Mouse (Mus musculus): Measurements from ENCODE around the gene 2310003L06Rik. TPM values are rescaled to one million over a fixed set of nuclear protein-coding genes. Genes with fewer than 3 reads are reported as not detected.

The 2310003L06Rik gene
- not detected in 2 replicates for polyA plus RNA-seq (2012; rRNA removed)

- 50% methylated on average over 2 of the region's 2 CpGs for WGBS
- no peak for DNase-seq (ENCODE audit: low read depth, low spot score)
These were observed at the start of gene 2310003L06Rik, which contains the start of gene Gm28434 for GRCm38 (mm10) chr5:87969201-87969600. Gene 2310003L06Rik (plus strand): TSS chr5:87969459. Gene Gm28434 (plus strand): TSS chr5:87969517.

DNA sequence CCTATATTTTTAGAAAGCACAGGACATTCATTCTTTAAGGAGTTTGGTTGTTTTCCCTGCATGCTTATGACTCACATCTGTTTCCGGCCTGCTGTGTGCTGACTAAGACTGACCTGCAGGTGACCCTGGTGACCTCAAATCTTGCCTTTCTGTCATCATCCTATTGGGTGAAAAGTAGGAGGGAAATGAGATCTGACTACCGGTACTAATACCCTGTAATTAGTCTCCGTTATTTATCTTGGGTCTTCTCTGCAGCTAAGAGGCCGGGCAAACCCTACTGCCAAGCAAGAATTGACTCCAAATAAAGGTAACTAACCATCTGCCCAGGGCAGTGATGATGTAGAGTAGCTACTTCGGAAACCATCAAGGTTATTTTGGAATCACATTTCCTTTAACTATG is 43.9 kb upstream of the 2310003L06Rik start, which contains the start of gene Csn3:
Csn3 (plus strand) TSS at position 208 of the 400 bp plus-strand sequence.
- DNase-seq (ENCODE audit: low read depth, low spot score) = no peak
- WGBS = 46% methylated on average over 5 of the region's 5 CpGs

DNA sequence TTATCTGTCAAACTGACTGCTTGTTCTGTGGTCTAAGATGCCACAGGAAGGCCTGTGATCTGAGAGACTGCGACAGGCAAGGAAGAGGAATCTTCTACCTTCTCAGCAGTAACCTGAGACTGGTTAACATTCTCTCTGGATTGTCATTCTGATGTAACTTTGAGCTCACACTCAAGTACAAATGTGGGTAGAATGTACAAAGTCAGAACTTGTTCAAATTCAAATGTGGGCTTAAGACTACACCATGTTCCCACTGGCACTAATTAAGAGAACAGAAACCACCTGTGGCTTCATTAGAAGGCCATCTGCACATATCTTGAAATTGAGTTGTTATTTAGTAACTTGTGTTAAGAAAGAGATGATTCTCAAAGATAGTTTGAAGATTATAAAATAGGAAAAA is 37.7 kb upstream of the 2310003L06Rik start:
- WGBS = 78% methylated on average over 1 of the region's 1 CpGs

DNA sequence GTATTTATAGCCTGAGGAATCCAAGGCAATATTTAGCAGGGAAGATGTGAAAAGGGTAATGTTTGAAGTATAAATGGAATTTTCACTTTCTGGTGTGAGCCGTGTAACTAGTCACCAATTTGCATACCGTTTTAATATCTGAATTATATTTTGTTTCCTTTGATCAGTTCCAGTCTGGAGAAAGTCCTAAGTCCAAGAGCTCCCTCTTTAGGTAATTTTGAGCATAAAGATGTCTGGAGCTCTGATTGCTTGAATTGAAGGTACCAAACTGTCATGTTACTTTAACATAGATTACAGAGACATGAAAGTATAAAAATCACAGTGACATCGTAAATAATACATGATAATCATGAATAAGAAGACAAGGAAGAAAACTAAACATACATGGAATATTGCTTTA is 28.5 kb upstream of the 2310003L06Rik start:
- DNase-seq (ENCODE audit: low read depth, low spot score) = no peak
- 35% methylated on average over 3 of the region's 3 CpGs for WGBS

More for the DNA sequence above, 37.7 kb upstream of the 2310003L06Rik start:
- no peak for DNase-seq (ENCODE audit: low read depth, low spot score)

- DNase-seq (ENCODE audit: low read depth, low spot score) = no peak
These were observed 26.7 kb upstream of the 2310003L06Rik start for GRCm38 (mm10) chr5:87942515-87942914.

- DNase-seq (ENCODE audit: low read depth, low spot score) = no peak
These were observed 17.4 kb upstream of the 2310003L06Rik start for GRCm38 (mm10) chr5:87951836-87952235.

DNA sequence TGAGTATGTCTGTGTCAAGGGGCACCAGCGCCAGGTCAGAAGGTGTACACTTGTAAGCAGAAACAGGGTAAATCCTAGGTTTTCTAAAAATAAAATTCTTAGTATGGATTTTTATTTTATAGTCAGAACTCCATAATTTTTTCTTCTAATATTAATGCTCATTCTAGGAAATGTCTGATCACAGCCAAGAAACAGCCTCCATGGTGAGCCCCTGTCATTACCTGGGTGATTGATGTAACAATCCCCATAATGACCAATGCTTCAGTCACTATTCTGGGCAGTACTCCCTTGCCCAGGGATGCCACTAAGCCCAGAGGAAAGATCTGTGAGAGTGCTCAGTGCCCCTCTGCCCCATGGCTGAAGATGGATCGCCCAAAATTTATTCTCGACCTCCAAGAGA is 9.9 kb downstream of the 2310003L06Rik start, which contains the start of gene Cabs1:
Cabs1 (plus strand) TSS at position 301 of the 400 bp plus-strand sequence.
- WGBS = 75% methylated on average over 3 of the region's 3 CpGs
- DNase-seq (ENCODE audit: low read depth, low spot score) = no peak

DNA sequence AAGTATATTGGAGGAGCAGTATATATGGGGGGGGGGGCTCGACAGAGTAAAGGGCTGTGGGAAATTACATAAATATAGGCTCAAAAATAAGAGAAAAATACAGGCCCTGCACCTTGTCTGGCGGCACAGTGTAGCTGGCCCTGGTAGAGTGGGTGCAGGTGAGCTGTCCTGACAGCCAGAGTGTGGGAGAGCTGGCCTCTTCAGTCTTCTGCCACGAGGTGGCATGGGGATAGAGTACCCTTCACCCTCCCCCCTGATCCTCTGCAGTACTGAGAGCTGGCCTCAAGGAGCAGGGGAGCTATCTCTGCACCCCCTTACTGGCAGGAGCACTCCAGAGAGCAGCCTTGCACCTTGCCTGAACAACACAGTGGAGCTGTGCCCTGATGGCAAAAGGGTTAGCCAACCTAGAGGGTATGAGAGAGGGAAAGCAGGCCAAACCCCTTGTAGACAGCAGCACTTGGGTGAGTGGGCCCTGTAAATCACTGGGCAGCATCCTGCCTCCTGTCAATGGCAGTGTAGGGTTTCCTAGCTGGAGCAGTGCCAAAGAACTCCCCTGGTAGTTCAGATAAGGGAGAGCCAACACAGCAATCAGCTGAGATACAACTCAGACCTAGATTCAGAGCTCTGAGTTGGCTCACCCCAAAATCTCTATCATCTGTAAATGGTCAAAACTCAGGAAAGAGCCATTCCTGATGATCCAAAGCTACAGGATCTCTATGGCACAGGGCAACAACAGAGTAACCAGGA is 13.4 kb downstream of the 2310003L06Rik start:
- 46% methylated on average over 3 of the region's 3 CpGs for WGBS
- DNase-seq (ENCODE audit: low read depth, low spot score) = no peak

GRCm38 (mm10) chr5:88002249-88002648 is 33.0 kb downstream of the 2310003L06Rik start, which contains the start of gene Smr3a:
Gene Smr3a (plus strand): TSS chr5:88002549.
- DNase-seq (ENCODE audit: low read depth, low spot score) = no peak
- 73% methylated on average over 3 of the region's 3 CpGs for WGBS

- no peak for DNase-seq (ENCODE audit: low read depth, low spot score)
These were observed 36.0 kb downstream of the 2310003L06Rik start for GRCm38 (mm10) chr5:88005241-88005640.

Other genes with a start within 250 kb of the 2310003L06Rik start
- not detected in 2 replicates for gene Csn1s2a, start 194.9 kb upstream of the 2310003L06Rik start, polyA plus RNA-seq (2012; rRNA removed)
- gene Csn1s2b, start 161.4 kb upstream of the 2310003L06Rik start, polyA plus RNA-seq (2012; rRNA removed) = not detected in 2 replicates
- gene Prr27, start 143.8 kb upstream of the 2310003L06Rik start, polyA plus RNA-seq (2012; rRNA removed) = not detected in 2 replicates
- gene Odam, start 84.4 kb upstream of the 2310003L06Rik start, polyA plus RNA-seq (2012; rRNA removed) = not detected in 2 replicates
- gene Csn3, start 43.9 kb upstream of the 2310003L06Rik start, polyA plus RNA-seq (2012; rRNA removed) = not detected in 2 replicates
- not detected in 2 replicates for gene Gm28434, start 58 bp downstream of the 2310003L06Rik start, polyA plus RNA-seq (2012; rRNA removed)
- not detected in 2 replicates for gene Cabs1, start 10.0 kb downstream of the 2310003L06Rik start, polyA plus RNA-seq (2012; rRNA removed)
- gene Smr3a, start 33.1 kb downstream of the 2310003L06Rik start, polyA plus RNA-seq (2012; rRNA removed) = not detected in 2 replicates
- gene Smr2, start 117.1 kb downstream of the 2310003L06Rik start, polyA plus RNA-seq (2012; rRNA removed) = not detected in 2 replicates
- gene Gm11116, start 142.1 kb downstream of the 2310003L06Rik start, polyA plus RNA-seq (2012; rRNA removed) = not detected in 2 replicates
- gene Gm11115, start 184.6 kb downstream of the 2310003L06Rik start, polyA plus RNA-seq (2012; rRNA removed) = not detected in 2 replicates